Mouse (Mus musculus): ENCODE results near the gene Tmem37. TPM values are rescaled to one million over a fixed set of nuclear protein-coding genes. Genes with fewer than 3 reads are reported as not detected.
A peak's percentile ranks its signal among the peaks of the same experiment; 100 is the strongest.

Gene Tmem37
- polyA plus RNA-seq (2012; ENCODE audit: insufficient read depth, insufficient read length, missing spikeins) = 71.5 and 83.0 TPM in 2 replicates

GRCm38 (mm10) chr1:120073519-120074306 lies at the start of gene Tmem37:
Tmem37 (minus strand) TSS chr1:120074074.
- H3K27ac ChIP-seq (ENCODE audit: insufficient read depth, low read depth, low read length) = peak within 1 kb of the TSS; percentile 88
- H3K4me3 ChIP-seq (ENCODE audit: insufficient read depth, low read length) = peak within 1 kb of the TSS; percentile 72
- H3K4me1 ChIP-seq (ENCODE audit: control insufficient read depth, insufficient read depth, low read length) = peaks cover 32% of the 10 kb centered on the region
- no peak for TF ChIP-seq CTCF (IDR thresholded peaks at IDR 0.05; ENCODE audit: low read depth, low read length)
- TF ChIP-seq POLR2A (IDR thresholded peaks at IDR 0.05; ENCODE audit: borderline replicate concordance, low read depth, low read length) = no peak

- no peak for TF ChIP-seq CTCF (IDR thresholded peaks at IDR 0.05; ENCODE audit: low read depth, low read length)
- no peak for TF ChIP-seq POLR2A (IDR thresholded peaks at IDR 0.05; ENCODE audit: borderline replicate concordance, low read depth, low read length)
- peaks cover 34% of the 10 kb centered on the region for H3K4me1 ChIP-seq (ENCODE audit: control insufficient read depth, insufficient read depth, low read length)
- H3K27ac ChIP-seq (ENCODE audit: insufficient read depth, low read depth, low read length) = peak overlapping the region; percentile 81
- H3K4me3 ChIP-seq (ENCODE audit: insufficient read depth, low read length) = peak overlapping the region; percentile 66; the same call in 1 of the 2 replicates
These were observed 48.9 kb upstream of the Tmem37 start for GRCm38 (mm10) chr1:120122634-120123383.

GRCm38 (mm10) chr1:120121930-120122530 lies 48.2 kb upstream of the Tmem37 start:
- H3K27ac ChIP-seq (ENCODE audit: insufficient read depth, low read depth, low read length) = peak overlapping the region; percentile 81
- H3K4me1 ChIP-seq (ENCODE audit: control insufficient read depth, insufficient read depth, low read length) = peaks cover 34% of the 10 kb centered on the region
- TF ChIP-seq POLR2A (IDR thresholded peaks at IDR 0.05; ENCODE audit: borderline replicate concordance, low read depth, low read length) = no peak
- no peak for TF ChIP-seq CTCF (IDR thresholded peaks at IDR 0.05; ENCODE audit: low read depth, low read length)
- peak overlapping the region; percentile 66 for H3K4me3 ChIP-seq (ENCODE audit: insufficient read depth, low read length)

GRCm38 (mm10) chr1:120120969-120121811 lies 47.3 kb upstream of the Tmem37 start, which contains the start of the genes Dbi and 3110009E18Rik:
Dbi (minus strand) TSS chr1:120121078.
3110009E18Rik (plus strand) TSS chr1:120121187.
- Histone ChIP-seq H3K4me3 (ENCODE audit: insufficient read depth, low read length) (peak within 1 kb of the TSS; percentile 81), H3K27ac (ENCODE audit: insufficient read depth, low read depth, low read length) (peak within 1 kb of the TSS; percentile 82), H3K4me1 (ENCODE audit: control insufficient read depth, insufficient read depth, low read length) (peaks cover 34% of the 10 kb centered on the region)
- TF ChIP-seq CTCF (IDR thresholded peaks at IDR 0.05; ENCODE audit: low read depth, low read length) (no peak), POLR2A (IDR thresholded peaks at IDR 0.05; ENCODE audit: borderline replicate concordance, low read depth, low read length) (no peak)

- Histone ChIP-seq H3K27ac (ENCODE audit: insufficient read depth, low read depth, low read length) (peak overlapping the region; percentile 82), H3K4me3 (ENCODE audit: insufficient read depth, low read length) (peak overlapping the region; percentile 81), H3K4me1 (ENCODE audit: control insufficient read depth, insufficient read depth, low read length) (peaks cover 34% of the 10 kb centered on the region)
- no peak for TF ChIP-seq POLR2A (IDR thresholded peaks at IDR 0.05; ENCODE audit: borderline replicate concordance, low read depth, low read length)
- no peak for TF ChIP-seq CTCF (IDR thresholded peaks at IDR 0.05; ENCODE audit: low read depth, low read length)
These were observed 46.5 kb upstream of the Tmem37 start for GRCm38 (mm10) chr1:120120141-120120968.

- H3K27ac ChIP-seq (ENCODE audit: insufficient read depth, low read depth, low read length) = no peak overlapping the region
- no peak for TF ChIP-seq POLR2A (IDR thresholded peaks at IDR 0.05; ENCODE audit: borderline replicate concordance, low read depth, low read length)
- no peak for TF ChIP-seq CTCF (IDR thresholded peaks at IDR 0.05; ENCODE audit: low read depth, low read length)
- peak overlapping the region; percentile 81 for H3K4me3 ChIP-seq (ENCODE audit: insufficient read depth, low read length)
- H3K4me1 ChIP-seq (ENCODE audit: control insufficient read depth, insufficient read depth, low read length) = peaks cover 34% of the 10 kb centered on the region
These were observed 45.5 kb upstream of the Tmem37 start for GRCm38 (mm10) chr1:120119389-120119788.

GRCm38 (mm10) chr1:120118854-120119253 lies 45.0 kb upstream of the Tmem37 start:
- Histone ChIP-seq H3K4me3 (ENCODE audit: insufficient read depth, low read length) (0 out of 2 replicates have a peak overlapping the region, but pooled peaks have one; percentile 3), H3K27ac (ENCODE audit: insufficient read depth, low read depth, low read length) (no peak overlapping the region), H3K4me1 (ENCODE audit: control insufficient read depth, insufficient read depth, low read length) (peaks cover 34% of the 10 kb centered on the region)
- no peak for TF ChIP-seq CTCF (IDR thresholded peaks at IDR 0.05; ENCODE audit: low read depth, low read length)
- TF ChIP-seq POLR2A (IDR thresholded peaks at IDR 0.05; ENCODE audit: borderline replicate concordance, low read depth, low read length) = no peak

- no peak overlapping the region for H3K27ac ChIP-seq (ENCODE audit: insufficient read depth, low read depth, low read length)
- H3K4me1 ChIP-seq (ENCODE audit: control insufficient read depth, insufficient read depth, low read length) = peaks cover 26% of the 10 kb centered on the region
- no peak for TF ChIP-seq POLR2A (IDR thresholded peaks at IDR 0.05; ENCODE audit: borderline replicate concordance, low read depth, low read length)
- TF ChIP-seq CTCF (IDR thresholded peaks at IDR 0.05; ENCODE audit: low read depth, low read length) = no peak
- H3K4me3 ChIP-seq (ENCODE audit: insufficient read depth, low read length) = no peak overlapping the region
These were observed 42.2 kb upstream of the Tmem37 start for GRCm38 (mm10) chr1:120116106-120116505.

Measured in bone marrow macrophage, adult 2 months (primary cell).